Mouse (Mus musculus): ENCODE measurements at regions not wholly inside any gene's neighbourhood (a gene's known extent, or its start where the extent isn't known, plus 50 kb on each side); places are given as distances from the start of the nearest gene placed in this dataset.
"Not testable (repeated sequence)": the region's sequence is repeated elsewhere in the genome, so short reads cannot be mapped to it uniquely, and the experiment has no call there.

GRCm38 (mm10) chr14:19080001-19080400, 185.9 kb upstream of the Ube2e2 start:
- not testable (repeated sequence) for DNase-seq (ENCODE audit: low read depth, low spot score)

DNA sequence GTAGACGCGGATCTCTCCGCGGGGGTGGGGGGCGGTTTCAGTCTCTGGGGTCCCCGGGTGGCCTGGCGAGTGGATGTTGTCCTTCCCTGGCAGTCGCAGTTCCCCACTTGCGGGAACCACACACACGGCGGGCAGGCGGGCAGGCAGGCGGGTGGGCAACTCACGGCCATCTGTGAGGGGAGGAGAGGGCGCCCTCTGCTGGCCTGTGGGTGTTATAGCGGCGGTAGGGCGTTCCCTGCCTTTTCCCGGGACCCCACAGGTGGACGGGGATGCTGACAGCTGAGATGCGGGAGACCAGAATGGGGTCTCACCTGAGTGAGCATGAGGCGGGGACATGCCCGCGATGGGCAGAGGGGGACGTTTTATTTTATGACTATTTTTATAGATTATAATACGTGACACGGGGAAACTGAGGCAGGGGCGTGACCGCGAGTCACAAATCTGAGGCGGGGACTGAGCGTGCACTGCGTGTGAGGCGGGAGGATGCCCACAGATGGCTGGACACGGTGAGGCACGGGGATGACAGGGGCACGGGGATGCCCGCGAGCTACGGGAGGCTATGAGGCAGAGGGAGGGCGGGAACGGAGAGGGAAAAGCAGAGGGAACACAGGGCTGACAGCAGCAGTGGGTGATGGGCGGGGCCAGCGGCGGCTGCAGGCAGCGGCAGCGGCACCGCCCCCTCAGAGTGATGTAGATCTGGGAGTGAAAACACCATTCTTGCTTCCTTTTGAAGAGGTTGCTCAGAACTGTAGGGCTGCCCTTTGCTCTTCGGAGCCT, 148.1 kb upstream of the Ube2e2 start:
- peak; percentile 14 for DNase-seq (ENCODE audit: low read depth, low spot score)

DNA sequence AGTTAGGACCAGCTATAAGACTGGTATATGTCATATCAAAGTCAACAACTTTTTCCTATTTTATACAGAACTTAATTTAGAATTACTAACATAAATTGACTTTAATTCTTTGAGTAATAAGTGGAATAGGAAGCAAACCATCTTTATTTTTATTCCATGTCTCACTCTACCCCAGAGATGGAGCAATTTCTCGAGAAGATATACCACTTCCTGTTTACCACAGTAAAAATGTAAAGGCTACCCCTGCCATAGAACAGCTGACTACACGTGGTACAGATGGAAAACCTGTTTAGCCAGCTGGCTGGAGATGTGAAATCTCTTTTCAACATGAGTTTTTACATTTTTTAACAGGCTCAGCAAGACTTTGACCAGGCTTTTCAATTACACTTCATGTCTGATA, 126.0 kb upstream of the Ube2e2 start:
- no peak for DNase-seq (ENCODE audit: low read depth, low spot score)

- DNase-seq (ENCODE audit: low read depth, low spot score) = peak; percentile 3
Observed at GRCm38 (mm10) chr14:19015406-19015805, 121.3 kb upstream of the Ube2e2 start.

DNA sequence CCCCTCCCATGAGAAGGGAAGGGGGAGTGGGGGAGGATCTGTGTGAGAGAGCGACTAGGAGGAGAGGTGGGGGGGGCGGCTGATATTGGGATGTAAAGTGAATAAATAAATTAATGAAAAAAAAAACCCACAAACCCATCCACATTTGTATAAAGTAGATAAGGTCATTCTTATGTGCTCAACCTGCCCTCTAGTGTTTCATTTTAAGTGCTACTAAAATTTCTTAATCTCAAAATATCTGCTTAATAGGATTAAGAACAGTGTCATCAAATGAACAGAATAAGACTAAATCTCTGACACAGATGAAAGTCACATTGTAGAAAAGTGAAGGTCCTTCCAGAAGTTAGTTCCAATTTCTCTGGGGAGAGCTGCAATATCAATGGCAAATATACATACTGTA, 119.5 kb upstream of the Ube2e2 start:
- not testable (repeated sequence) for DNase-seq (ENCODE audit: low read depth, low spot score)

DNA sequence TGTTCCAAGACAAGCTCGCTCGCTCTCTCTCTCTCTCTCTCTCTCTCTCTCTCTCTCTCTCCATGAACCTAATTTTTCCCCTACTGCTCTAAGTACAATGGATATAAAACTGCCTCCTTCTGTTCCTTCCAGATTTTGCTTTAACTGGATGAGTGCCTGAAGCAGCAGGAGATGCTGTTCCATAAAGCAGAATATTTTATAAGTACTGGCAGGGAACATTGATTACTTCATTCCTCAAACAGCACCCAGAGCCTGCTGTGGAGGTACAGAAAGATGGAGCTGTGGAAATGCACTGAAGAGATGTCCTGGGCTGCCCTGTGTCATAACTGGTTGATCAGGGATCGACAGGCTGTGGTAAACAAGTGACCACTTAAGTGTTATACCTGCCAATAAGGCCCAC, 89.8 kb upstream of the Ube2e2 start:
- no peak for DNase-seq (ENCODE audit: low read depth, low spot score)

GRCm38 (mm10) chr14:18963864-18964263, 69.8 kb upstream of the Ube2e2 start:
- no peak for DNase-seq (ENCODE audit: low read depth, low spot score)

- DNase-seq (ENCODE audit: low read depth, low spot score) = no peak
Observed at GRCm38 (mm10) chr14:18963287-18963686, 69.2 kb upstream of the Ube2e2 start.

Data from skeletal muscle tissue, adult 2 months (tissue).